Mouse (Mus musculus): Measurements from ENCODE around the gene Pank1. TPM values are rescaled to one million over a fixed set of nuclear protein-coding genes. Genes with fewer than 3 reads are reported as not detected.

Gene Pank1
- total and polyA plus RNA-seq, 3 experiments = 1.8 to 3.2 (median 2.9) TPM

DNA sequence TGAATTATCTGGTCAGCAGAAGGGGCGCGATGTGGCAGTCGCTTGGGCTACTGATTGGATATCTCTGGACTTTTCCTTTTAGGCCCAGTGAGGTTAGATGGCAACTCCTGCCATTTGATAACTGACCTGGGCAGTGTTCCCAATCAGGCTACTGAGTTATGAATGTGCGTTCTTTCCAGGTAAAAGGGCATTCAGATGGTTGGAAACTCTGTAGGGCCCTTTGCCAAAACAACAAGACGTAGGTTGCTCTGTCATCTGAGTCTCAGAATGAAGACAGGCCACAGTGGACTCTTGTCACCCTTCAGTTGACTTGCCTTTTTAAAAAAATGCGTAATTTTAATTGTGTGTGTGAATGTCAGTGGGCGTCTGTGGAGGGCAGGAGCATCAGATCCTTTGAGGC lies 29.8 kb downstream of the Pank1 start:
- Histone ChIP-seq H3K27ac (ENCODE audit: insufficient read depth, low read depth) (no peak overlapping the region), H3K79me2 (replicated peaks; ENCODE audit: control insufficient read depth, extremely low read depth, insufficient read depth, poor library complexity, severe bottlenecking) (no peaks in the 10 kb centered on the region), H3K4me3 (replicated peaks in 1 of 3; ENCODE audit: low read depth in 2 of 3, low read length in 2 of 3, poor library complexity in 1 of 3) (no peak overlapping the region), H3K9ac (ENCODE audit: insufficient read depth, low read depth) (no peak overlapping the region), H3K36me3 (replicated peaks in 1 of 2; ENCODE audit: control insufficient read depth in 1 of 2, insufficient read depth in 1 of 2, low read length in 1 of 2) (no peaks in the 10 kb centered on the region), H3K9me3 (replicated peaks; ENCODE audit: low read length) (no peaks in the 10 kb centered on the region), H3K4me1 (ENCODE audit: control insufficient read depth in 1 of 2, insufficient read depth in 2 of 2) (peaks cover 0 to 13% of the 10 kb centered on the region in 2 experiments; a peak in 2 of 4 replicates), H3K4me2 (ENCODE audit: insufficient read depth, low read depth, poor library complexity, severe bottlenecking) (no peak overlapping the region), H3K27me3 (replicated peaks) (no peaks in the 10 kb centered on the region)
- dilution Hi-C loops (cut with MboI; ENCODE audit: extremely low pct_ligation_motif_present, extremely low pct_unique_long_range_greater_than_20kb, low sequenced_read_pairs) (no loop called here), in situ Hi-C loops (cut with MboI; ENCODE audit: low pct_ligation_motif_present, low pct_unique_long_range_greater_than_20kb, low sequenced_read_pairs) (no loop called here)
- TF ChIP-seq NRF1 (IDR thresholded peaks at IDR 0.05; ENCODE audit: low read depth, low read length) (no peak), TCF12 (IDR thresholded peaks at IDR 0.05; ENCODE audit: low read depth, low read length) (no peak), USF1 (IDR thresholded peaks at IDR 0.05; ENCODE audit: low read depth, low read length) (no peak), CTCF (conservative IDR thresholded peaks at IDR 0.05 in 1 of 2, IDR thresholded peaks at IDR 0.05 in 1 of 2; ENCODE audit: low read depth in 2 of 2, low read length in 2 of 2) (no peak), CHD2 (IDR thresholded peaks at IDR 0.05; ENCODE audit: low read length) (no peak), ETS1 (conservative IDR thresholded peaks at IDR 0.05; ENCODE audit: low read depth, low read length) (no peak), POLR2A (IDR thresholded peaks at IDR 0.05; ENCODE audit: low read depth, low read length) (no peak)
- DNase-seq (ENCODE audit: extremely low read depth) = no peak

DNA sequence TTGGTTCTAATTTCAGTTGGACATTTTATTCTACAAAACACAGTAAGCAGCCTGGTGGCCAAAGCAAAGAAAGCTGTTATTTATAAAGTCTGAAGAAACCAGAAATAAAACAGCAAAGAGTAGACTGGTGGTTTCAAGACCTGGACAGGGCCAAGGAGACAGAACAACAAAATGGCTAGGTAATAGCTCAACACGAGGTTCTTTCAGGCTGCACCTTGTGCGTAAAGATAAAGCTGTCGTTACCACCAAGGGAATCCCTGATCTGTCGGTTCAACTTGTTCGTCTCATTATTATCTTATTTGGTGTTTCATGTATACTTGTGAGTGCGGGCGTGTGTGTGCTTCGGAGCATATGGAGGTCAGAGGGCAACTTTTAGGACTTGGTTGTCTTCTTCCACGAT lies 31.1 kb downstream of the Pank1 start:
- dilution Hi-C loops (cut with MboI; ENCODE audit: extremely low pct_ligation_motif_present, extremely low pct_unique_long_range_greater_than_20kb, low sequenced_read_pairs) = no loop called here

DNA sequence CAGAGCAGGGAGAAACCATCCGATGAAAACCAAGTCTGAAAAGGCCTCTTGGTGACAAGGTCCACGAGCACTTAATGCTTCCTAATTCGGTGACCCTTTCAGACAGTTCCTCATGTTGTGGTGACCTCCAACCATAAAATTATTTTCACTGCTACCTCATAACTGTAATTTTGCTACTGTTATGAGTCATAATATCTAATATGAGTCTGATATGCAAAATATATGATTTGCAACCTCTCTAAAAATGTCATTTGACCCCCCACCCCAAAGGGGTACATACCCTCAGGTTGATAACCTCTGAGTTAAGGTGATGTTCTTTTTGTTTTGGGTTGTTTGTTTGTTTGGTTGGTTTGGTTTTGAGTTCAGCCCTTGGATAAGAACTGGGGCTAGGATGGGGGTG lies 32.2 kb downstream of the Pank1 start:
- dilution Hi-C loops (cut with MboI; ENCODE audit: extremely low pct_ligation_motif_present, extremely low pct_unique_long_range_greater_than_20kb, low sequenced_read_pairs) (no loop called here), in situ Hi-C loops (cut with MboI; ENCODE audit: low pct_ligation_motif_present, low pct_unique_long_range_greater_than_20kb, low sequenced_read_pairs) (no loop called here)
- no peaks in the 10 kb centered on the region for H3K27me3 ChIP-seq (replicated peaks)
- H3K27ac ChIP-seq (ENCODE audit: insufficient read depth, low read depth) = no peak overlapping the region
- H3K4me3 ChIP-seq (replicated peaks in 1 of 3; ENCODE audit: low read depth in 2 of 3, low read length in 2 of 3, poor library complexity in 1 of 3) = no peak overlapping the region
- peaks cover 0 to 13% of the 10 kb centered on the region in 2 experiments; a peak in 2 of 4 replicates for H3K4me1 ChIP-seq (ENCODE audit: control insufficient read depth in 1 of 2, insufficient read depth in 2 of 2)
- no peaks in the 10 kb centered on the region for H3K36me3 ChIP-seq (replicated peaks in 1 of 2; ENCODE audit: control insufficient read depth in 1 of 2, insufficient read depth in 1 of 2, low read length in 1 of 2)
- peak overlapping the region; percentile 33 for H3K4me2 ChIP-seq (ENCODE audit: insufficient read depth, low read depth, poor library complexity, severe bottlenecking)
- H3K9me3 ChIP-seq (replicated peaks; ENCODE audit: low read length) = no peaks in the 10 kb centered on the region
- TF ChIP-seq E2F4 (IDR thresholded peaks at IDR 0.05; ENCODE audit: insufficient replicate concordance, low read depth, low read length) (no peak), EP300 (IDR thresholded peaks at IDR 0.05; ENCODE audit: low read length) (0 out of 2 replicates have a peak, but pooled peaks have one; percentile 11)
- H3K9ac ChIP-seq (ENCODE audit: insufficient read depth, low read depth) = no peak overlapping the region
- DNase-seq (ENCODE audit: extremely low read depth) = no peak
- H3K79me2 ChIP-seq (replicated peaks; ENCODE audit: control insufficient read depth, extremely low read depth, insufficient read depth, poor library complexity, severe bottlenecking) = no peaks in the 10 kb centered on the region

More for the DNA sequence above, 31.1 kb downstream of the Pank1 start:
- Histone ChIP-seq H3K79me2 (replicated peaks; ENCODE audit: control insufficient read depth, extremely low read depth, insufficient read depth, poor library complexity, severe bottlenecking) (no peaks in the 10 kb centered on the region), H3K4me3 (replicated peaks in 1 of 3; ENCODE audit: low read depth in 2 of 3, low read length in 2 of 3, poor library complexity in 1 of 3) (no peak overlapping the region), H3K4me2 (ENCODE audit: insufficient read depth, low read depth, poor library complexity, severe bottlenecking) (no peak overlapping the region), H3K9me3 (replicated peaks; ENCODE audit: low read length) (no peaks in the 10 kb centered on the region), H3K9ac (ENCODE audit: insufficient read depth, low read depth) (no peak overlapping the region), H3K27ac (ENCODE audit: insufficient read depth, low read depth) (no peak overlapping the region), H3K36me3 (replicated peaks in 1 of 2; ENCODE audit: control insufficient read depth in 1 of 2, insufficient read depth in 1 of 2, low read length in 1 of 2) (no peaks in the 10 kb centered on the region), H3K4me1 (ENCODE audit: control insufficient read depth in 1 of 2, insufficient read depth in 2 of 2) (peaks cover 0 to 13% of the 10 kb centered on the region in 2 experiments; a peak in 2 of 4 replicates), H3K27me3 (replicated peaks) (no peaks in the 10 kb centered on the region)
- DNase-seq (ENCODE audit: extremely low read depth) = no peak
- in situ Hi-C loops (cut with MboI; ENCODE audit: low pct_ligation_motif_present, low pct_unique_long_range_greater_than_20kb, low sequenced_read_pairs) = no loop called here
- no peak for TF ChIP-seq SMC3 (IDR thresholded peaks at IDR 0.05; ENCODE audit: low read depth, low read length)

Measured in CH12.LX (cell line).